Mouse (Mus musculus) MEL (cell line): ENCODE measurements around the gene Krtap9-1. TPM values are rescaled to one million over a fixed set of nuclear protein-coding genes. Genes with fewer than 3 reads are reported as not detected.
"Not testable (repeated sequence)": the region's sequence is repeated elsewhere in the genome, so short reads cannot be mapped to it uniquely, and the experiment has no call there.

ENCODE experiments used
- DNase-seq: peaks from one replicate; pipeline ENCODE4 v3.0.0; 2011; ENCODE audit warnings: low read depth, low spot score
- H3K27ac ChIP-seq: 2 replicates; pipeline ENCODE4 v1.5.1; 2012; ENCODE audit warnings: low read depth, mild to moderate bottlenecking, control low read depth, low read length, moderate library complexity; ENCODE audit not compliant: control insufficient read depth
- H3K27me3 ChIP-seq, 2 experiments: fragments of 150-350 bp in 1 of 2; sonication (generic) in 1 of 2; 2 replicates each; pipeline ENCODE4 v1.6.1; 2012; ENCODE audit warnings: low read length in 2 of 2, mild to moderate bottlenecking in 2 of 2, improper control_type of control experiment in 1 of 2, moderate library complexity in 1 of 2; ENCODE audit not compliant: insufficient read depth in 2 of 2, control insufficient read depth in 1 of 2
- H3K36me3 ChIP-seq, 2 experiments: 2 replicates each; pipeline ENCODE4 v1.6.1; 2012 to 2014; ENCODE audit warnings: low read length in 2 of 2, improper control_type of control experiment in 1 of 2, inconsistent platforms in 1 of 2, mild to moderate bottlenecking in 1 of 2; ENCODE audit not compliant: insufficient read depth in 2 of 2, control insufficient read depth in 1 of 2
- H3K4me1 ChIP-seq, 2 experiments: fragments of 150-350 bp in 1 of 2; sonication (generic) in 1 of 2; 2 replicates each; pipeline ENCODE4 v1.6.1; 2012; ENCODE audit warnings: low read length in 2 of 2, improper control_type of control experiment in 1 of 2, mild to moderate bottlenecking in 1 of 2; ENCODE audit not compliant: insufficient read depth in 2 of 2, control insufficient read depth in 1 of 2
- H3K4me3 ChIP-seq, 2 experiments: fragments of 150-350 bp in 1 of 2; sonication (generic) in 1 of 2; 2 replicates each; pipeline ENCODE4 v1.5.1; 2012; ENCODE audit warnings: low read depth in 2 of 2, low read length in 2 of 2, mild to moderate bottlenecking in 2 of 2, moderate library complexity in 2 of 2, control low read depth in 1 of 2, improper control_type of control experiment in 1 of 2; ENCODE audit not compliant: control insufficient read depth in 1 of 2, insufficient read depth in 1 of 2
- H3K79me2 ChIP-seq: 2 replicates; pipeline ENCODE4 v1.6.1; 2012; ENCODE audit warnings: mild to moderate bottlenecking, low read length, moderate library complexity; ENCODE audit not compliant: control insufficient read depth, poor library complexity, insufficient read depth
- H3K9ac ChIP-seq: 2 replicates; pipeline ENCODE4 v1.6.1; 2012; ENCODE audit warnings: low read depth, mild to moderate bottlenecking, control low read depth, low read length, moderate library complexity; ENCODE audit not compliant: control insufficient read depth, poor library complexity, severe bottlenecking
- H3K9me3 ChIP-seq: fragments of 150-350 bp; sonication (generic); replicated peaks from 2 replicates; pipeline ENCODE4 v1.6.1; 2012; ENCODE audit warnings: mild to moderate bottlenecking, low read length, improper control_type of control experiment, moderate library complexity; ENCODE audit not compliant: insufficient read depth
- CHD2 ChIP-seq: IDR thresholded peaks from 2 replicates; pipeline ENCODE4 v1.6.1; 2011; ENCODE audit warnings: low read length, improper control_type of control experiment
- ELF1 ChIP-seq: IDR thresholded peaks from 2 replicates; pipeline ENCODE4 v1.6.1; 2014; ENCODE audit warnings: low read depth, mild to moderate bottlenecking, inconsistent platforms, low read length, improper control_type of control experiment, moderate library complexity
- ETS1 ChIP-seq: IDR thresholded peaks from 2 replicates; pipeline ENCODE4 v1.6.1; 2012; ENCODE audit warnings: low read depth, mild to moderate bottlenecking, inconsistent platforms, low read length, improper control_type of control experiment, moderate library complexity
- GABPA ChIP-seq: IDR thresholded peaks from 2 replicates; pipeline ENCODE4 v1.6.1; 2012; ENCODE audit warnings: low read depth, mild to moderate bottlenecking, inconsistent platforms, low read length, improper control_type of control experiment, moderate library complexity
- HCFC1 ChIP-seq: IDR thresholded peaks from 2 replicates; pipeline ENCODE4 v1.6.1; 2012; ENCODE audit warnings: low read depth, mild to moderate bottlenecking, inconsistent platforms, low read length, improper control_type of control experiment, moderate library complexity
- JUND ChIP-seq: IDR thresholded peaks from 2 replicates; pipeline ENCODE4 v1.6.1; 2011; ENCODE audit warnings: low read depth, mild to moderate bottlenecking, improper control_type of control experiment, low read length
- MXI1 ChIP-seq: IDR thresholded peaks from 2 replicates; pipeline ENCODE4 v1.6.1; 2011; ENCODE audit warnings: mild to moderate bottlenecking, low read depth, low read length, improper control_type of control experiment
- MYC ChIP-seq: IDR thresholded peaks from 2 replicates; pipeline ENCODE4 v1.6.1; 2011; ENCODE audit warnings: low read depth, mild to moderate bottlenecking, low read length, improper control_type of control experiment, moderate library complexity
- POLR2A ChIP-seq, 2 experiments: IDR thresholded peaks; 2 replicates each; pipeline ENCODE4 v1.6.1; 2011 to 2012; ENCODE audit warnings: low read length in 2 of 2, mild to moderate bottlenecking in 2 of 2, control low read depth in 1 of 2, improper control_type of control experiment in 1 of 2, low read depth in 1 of 2, moderate library complexity in 1 of 2; ENCODE audit not compliant: control insufficient read depth in 1 of 2, insufficient read depth in 1 of 2, poor library complexity in 1 of 2
- POLR2AphosphoS2 ChIP-seq: IDR thresholded peaks from 2 replicates; pipeline ENCODE4 v1.6.1; 2011; ENCODE audit warnings: low read length, improper control_type of control experiment
- ZC3H11A ChIP-seq: IDR thresholded peaks from 2 replicates; pipeline ENCODE4 v1.6.1; 2012; ENCODE audit warnings: low read depth, mild to moderate bottlenecking, inconsistent platforms, low read length, improper control_type of control experiment
- ZMIZ1 ChIP-seq: IDR thresholded peaks from 2 replicates; pipeline ENCODE4 v1.6.1; 2012; ENCODE audit warnings: low read depth, mild to moderate bottlenecking, inconsistent platforms, low read length, improper control_type of control experiment, moderate library complexity
- polyA plus RNA-seq, 2 experiments: library from polyadenylated mRNA; stranded (reverse) in 1 of 2; unstranded in 1 of 2; fragments of >175 nt in 1 of 2; fragments of >200 nt in 1 of 2; gene quantifications; 2 replicates each; pipeline versions ENCODE4 v1.2.1 to v1.2.4; 2012; ENCODE audit warnings: low replicate concordance in 2 of 2, low read depth in 1 of 2; ENCODE audit not compliant: insufficient read length in 2 of 2, insufficient read depth in 1 of 2, missing spikeins in 1 of 2
- total RNA-seq: library from RNA; depleted of rRNA; stranded (reverse); fragments of 300-350 nt; gene quantifications from 2 replicates; pipeline ENCODE4 v1.2.3, GENCODE M21; 2012; rRNA removed

Gene Krtap9-1
- total and polyA plus RNA-seq, 3 experiments, result not detected

DNA sequence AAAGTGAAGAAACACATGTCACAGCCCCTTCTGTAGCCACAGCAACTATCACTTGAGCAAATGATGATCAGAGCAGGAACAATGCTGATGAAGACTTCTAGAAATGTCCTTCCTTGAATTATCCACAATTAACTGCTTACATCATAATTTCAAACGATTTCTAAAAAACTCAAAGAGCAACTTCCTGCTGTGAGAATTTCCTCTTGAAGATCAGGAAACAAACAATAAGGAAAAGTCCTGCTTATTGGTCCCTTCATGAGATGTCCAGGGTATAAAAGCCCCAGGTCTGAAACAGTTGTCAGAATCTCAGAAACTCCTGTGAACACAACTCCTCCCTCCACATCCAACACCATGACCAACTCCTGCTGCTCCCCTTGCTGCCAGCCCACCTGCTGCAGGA, 5.7 kb downstream of the Krtap9-1 start, which contains the start of gene Gm11567:
Gm11567 (plus strand) TSS at position 301 of the 400 bp plus-strand sequence.
- H3K4me3 ChIP-seq, H3K27me3 ChIP-seq, H3K4me1 ChIP-seq, H3K9ac ChIP-seq, H3K9me3 ChIP-seq, DNase-seq, H3K27ac ChIP-seq, H3K79me2 ChIP-seq, H3K36me3 ChIP-seq: not testable (repeated sequence)

DNA sequence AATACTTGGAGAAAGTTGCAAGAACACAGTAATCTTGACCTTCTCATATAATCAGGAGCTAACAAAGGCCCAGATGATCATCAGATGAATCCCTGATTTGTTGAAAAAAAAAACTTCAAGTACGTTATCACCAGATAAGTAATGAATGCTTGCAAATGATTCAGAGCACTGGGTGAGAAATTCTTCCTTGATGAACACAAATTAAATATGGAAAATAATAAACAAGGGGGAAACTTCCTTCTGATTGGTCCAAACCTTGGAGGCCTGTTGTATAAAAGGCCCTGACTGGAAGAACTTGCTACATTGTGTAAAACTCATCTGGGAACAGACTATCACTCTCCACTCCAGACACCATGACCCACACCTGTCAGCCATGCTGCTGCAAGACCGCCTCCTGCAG, 34.4 kb downstream of the Krtap9-1 start, which contains the start of gene Krtap31-1:
Krtap31-1 (plus strand) TSS at position 301 of the 400 bp plus-strand sequence.
- Histone ChIP-seq H3K36me3 (no peaks in the 10 kb centered on the region), H3K4me1 (no peaks in the 10 kb centered on the region), H3K27ac (no peak within 1 kb of the TSS), H3K4me3 (no peak within 1 kb of the TSS), H3K9ac (no peak within 1 kb of the TSS), H3K9me3 (no peaks in the 10 kb centered on the region), H3K79me2 (no peaks in the 10 kb centered on the region), H3K27me3 (no peaks in the 10 kb centered on the region)
- DNase-seq, result no peak
- TF ChIP-seq ZC3H11A (no peak), ELF1 (no peak), ZMIZ1 (no peak), MYC (no peak), GABPA (no peak), CHD2 (no peak), JUND (no peak), ETS1 (no peak), MXI1 (no peak), POLR2AphosphoS2 (no peak), HCFC1 (no peak)

DNA sequence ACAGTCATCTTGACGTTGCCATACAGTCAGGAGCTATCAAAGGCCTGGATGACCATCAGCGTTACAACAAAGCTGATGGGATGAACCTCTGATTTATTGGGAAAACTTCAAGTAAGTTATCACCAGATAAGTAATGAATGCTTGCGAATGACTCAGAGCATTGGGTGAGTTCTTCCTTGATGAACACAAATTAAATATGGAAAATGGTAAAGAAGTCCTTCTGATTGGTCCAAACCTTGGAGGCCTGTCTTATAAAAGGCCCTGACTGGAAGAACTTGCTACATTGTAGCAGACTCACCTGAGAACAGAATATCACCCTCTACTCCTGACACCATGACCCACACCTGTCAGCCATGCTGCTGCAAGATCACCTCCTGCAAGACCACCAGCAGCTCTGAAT, 41.3 kb downstream of the Krtap9-1 start, which contains the start of gene Gm11565:
Gm11565 (plus strand) TSS at position 301 of the 400 bp plus-strand sequence.
- H3K4me1 ChIP-seq, result no peaks in the 10 kb centered on the region
- H3K9ac ChIP-seq, result no peak within 1 kb of the TSS
- H3K4me3 ChIP-seq, result no peak within 1 kb of the TSS
- TF ChIP-seq POLR2AphosphoS2, result no peak
- no peak for TF ChIP-seq POLR2A (IDR thresholded peaks at IDR 0.05; ENCODE audit: control insufficient read depth in 1 of 2, insufficient read depth in 1 of 2, low read depth in 1 of 2, low read length in 2 of 2, poor library complexity in 1 of 2)
- no peak for TF ChIP-seq ZMIZ1
- H3K36me3 ChIP-seq, result no peaks in the 10 kb centered on the region
- H3K79me2 ChIP-seq, result no peaks in the 10 kb centered on the region
- no peak for DNase-seq
- H3K27me3 ChIP-seq, result no peaks in the 10 kb centered on the region
- no peak within 1 kb of the TSS for H3K27ac ChIP-seq
- no peaks in the 10 kb centered on the region for H3K9me3 ChIP-seq

Other genes starting within 250 kb of the Krtap9-1 start
Only the 30 nearest of the 36 such genes appear.
- not detected in 2 replicates for gene Gm11563, start 214.4 kb upstream of the Krtap9-1 start, total RNA-seq
- gene Gm11563, start 214.4 kb upstream of the Krtap9-1 start, polyA plus RNA-seq, result not detected
- gene Krtap4-6, start 207.4 kb upstream of the Krtap9-1 start, total RNA-seq, result not detected in 2 replicates
- gene Krtap4-6, start 207.4 kb upstream of the Krtap9-1 start, polyA plus RNA-seq, result not detected
- not detected in 2 replicates for gene Gm14190, start 182.6 kb upstream of the Krtap9-1 start, total RNA-seq
- gene Gm14190, start 182.6 kb upstream of the Krtap9-1 start, polyA plus RNA-seq, result not detected
- gene Gm14180, start 139.1 kb upstream of the Krtap9-1 start, total RNA-seq, result not detected in 2 replicates
- gene Gm14180, start 139.1 kb upstream of the Krtap9-1 start, polyA plus RNA-seq, result not detected
- not detected in 2 replicates for gene Gm11595, start 100.5 kb upstream of the Krtap9-1 start, total RNA-seq
- not detected for gene Gm11595, start 100.5 kb upstream of the Krtap9-1 start, polyA plus RNA-seq
- gene Krtap4-8, start 92.7 kb upstream of the Krtap9-1 start, total RNA-seq, result not detected in 2 replicates
- gene Krtap4-8, start 92.7 kb upstream of the Krtap9-1 start, polyA plus RNA-seq, result not detected
- gene Krtap4-9, start 88.2 kb upstream of the Krtap9-1 start, total RNA-seq, result not detected in 2 replicates
- gene Krtap4-9, start 88.2 kb upstream of the Krtap9-1 start, polyA plus RNA-seq, result not detected
- not detected in 2 replicates for gene Gm11596, start 79.9 kb upstream of the Krtap9-1 start, total RNA-seq
- not detected for gene Gm11596, start 79.9 kb upstream of the Krtap9-1 start, polyA plus RNA-seq
- not detected in 2 replicates for gene Gm11569, start 74.5 kb upstream of the Krtap9-1 start, total RNA-seq
- gene Gm11569, start 74.5 kb upstream of the Krtap9-1 start, polyA plus RNA-seq, result not detected
- gene Gm11554, start 68.9 kb upstream of the Krtap9-1 start, total RNA-seq, result not detected in 2 replicates
- not detected for gene Gm11554, start 68.9 kb upstream of the Krtap9-1 start, polyA plus RNA-seq
- not detected in 2 replicates for gene Krtap4-13, start 63.5 kb upstream of the Krtap9-1 start, total RNA-seq
- gene Krtap4-13, start 63.5 kb upstream of the Krtap9-1 start, polyA plus RNA-seq, result not detected
- gene Gm11564, start 57.7 kb upstream of the Krtap9-1 start, total RNA-seq, result not detected in 2 replicates
- gene Gm11564, start 57.7 kb upstream of the Krtap9-1 start, polyA plus RNA-seq, result not detected
- gene 2300003K06Rik, start 35.3 kb upstream of the Krtap9-1 start, total RNA-seq, result not detected in 2 replicates
- not detected for gene 2300003K06Rik, start 35.3 kb upstream of the Krtap9-1 start, polyA plus RNA-seq
- not detected in 2 replicates for gene Krtap4-16, start 21.8 kb upstream of the Krtap9-1 start, total RNA-seq
- not detected for gene Krtap4-16, start 21.8 kb upstream of the Krtap9-1 start, polyA plus RNA-seq
- not detected in 2 replicates for gene Gm11568, start 15.5 kb upstream of the Krtap9-1 start, total RNA-seq
- not detected for gene Gm11568, start 15.5 kb upstream of the Krtap9-1 start, polyA plus RNA-seq
- gene Gm11559, start 8.9 kb upstream of the Krtap9-1 start, total RNA-seq, result not detected in 2 replicates
- gene Gm11559, start 8.9 kb upstream of the Krtap9-1 start, polyA plus RNA-seq, result not detected
- not detected in 2 replicates for gene Gm11567, start 5.8 kb downstream of the Krtap9-1 start, total RNA-seq
- not detected for gene Gm11567, start 5.8 kb downstream of the Krtap9-1 start, polyA plus RNA-seq
- gene Krtap31-1, start 34.5 kb downstream of the Krtap9-1 start, total RNA-seq, result not detected in 2 replicates
- gene Krtap31-1, start 34.5 kb downstream of the Krtap9-1 start, polyA plus RNA-seq, result not detected
- gene Gm11565, start 41.4 kb downstream of the Krtap9-1 start, total RNA-seq, result not detected in 2 replicates
- gene Gm11565, start 41.4 kb downstream of the Krtap9-1 start, polyA plus RNA-seq, result not detected
- gene Krtap31-2, start 62.9 kb downstream of the Krtap9-1 start, total RNA-seq, result not detected in 2 replicates
- gene Krtap31-2, start 62.9 kb downstream of the Krtap9-1 start, polyA plus RNA-seq, result not detected
- not detected in 2 replicates for gene Krtap9-5, start 75.1 kb downstream of the Krtap9-1 start, total RNA-seq
- gene Krtap9-5, start 75.1 kb downstream of the Krtap9-1 start, polyA plus RNA-seq, result not detected
- gene Krtap29-1, start 105.7 kb downstream of the Krtap9-1 start, total RNA-seq, result not detected in 2 replicates
- not detected for gene Krtap29-1, start 105.7 kb downstream of the Krtap9-1 start, polyA plus RNA-seq
- gene Krtap16-1, start 113.2 kb downstream of the Krtap9-1 start, total RNA-seq, result 0.08 TPM in 1 of 2 replicates, not detected in the other
- gene Krtap16-1, start 113.2 kb downstream of the Krtap9-1 start, polyA plus RNA-seq, result not detected
- gene Krtap17-1, start 120.6 kb downstream of the Krtap9-1 start, total RNA-seq, result not detected in 2 replicates
- not detected for gene Krtap17-1, start 120.6 kb downstream of the Krtap9-1 start, polyA plus RNA-seq
- not detected in 2 replicates for gene Krt33a, start 142.8 kb downstream of the Krtap9-1 start, total RNA-seq
- not detected for gene Krt33a, start 142.8 kb downstream of the Krtap9-1 start, polyA plus RNA-seq
- gene Krt33b, start 156.5 kb downstream of the Krtap9-1 start, total RNA-seq, result not detected in 2 replicates
- gene Krt33b, start 156.5 kb downstream of the Krtap9-1 start, polyA plus RNA-seq, result not detected
- gene Krt34, start 168.2 kb downstream of the Krtap9-1 start, total RNA-seq, result not detected in 2 replicates
- not detected for gene Krt34, start 168.2 kb downstream of the Krtap9-1 start, polyA plus RNA-seq
- not detected in 2 replicates for gene Krt31, start 177.2 kb downstream of the Krtap9-1 start, total RNA-seq
- gene Krt31, start 177.2 kb downstream of the Krtap9-1 start, polyA plus RNA-seq, result not detected
- not detected in 2 replicates for gene Krt32, start 214.8 kb downstream of the Krtap9-1 start, total RNA-seq
- not detected for gene Krt32, start 214.8 kb downstream of the Krtap9-1 start, polyA plus RNA-seq
- gene Krt35, start 222.9 kb downstream of the Krtap9-1 start, total RNA-seq, result not detected in 2 replicates
- not detected for gene Krt35, start 222.9 kb downstream of the Krtap9-1 start, polyA plus RNA-seq